Mouse (Mus musculus): ENCODE data around the gene Fitm2.

DNA sequence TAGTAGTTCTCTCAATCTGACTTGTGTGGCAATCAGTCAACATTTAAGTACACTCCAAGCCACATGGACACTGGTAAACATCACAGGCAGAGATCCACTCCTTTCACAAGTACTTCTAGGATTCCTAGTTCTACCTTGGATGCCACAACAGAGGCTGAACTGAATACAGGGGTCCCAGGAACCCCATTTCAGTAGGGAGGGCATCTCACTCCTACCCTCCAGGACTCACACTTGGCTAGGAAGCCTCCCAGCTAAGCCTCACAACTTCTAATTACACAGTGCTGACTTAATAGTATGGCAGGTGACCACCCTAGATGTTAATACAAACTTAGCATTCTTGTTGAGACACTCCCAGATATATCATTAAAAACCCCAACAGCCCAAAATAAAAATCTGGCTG, 54.6 kb downstream of the Fitm2 start:
- TF ChIP-seq GATA1 (IDR thresholded peaks at IDR 0.05; ENCODE audit: low read length) (no peak), TAL1 (IDR thresholded peaks at IDR 0.05; ENCODE audit: low read length) (no peak)

Measured in erythroblast, embryonic 14.5 days (primary cell).